Mouse (Mus musculus): ENCODE data around the gene Nrxn1.

Nrxn1 gene

DNA sequence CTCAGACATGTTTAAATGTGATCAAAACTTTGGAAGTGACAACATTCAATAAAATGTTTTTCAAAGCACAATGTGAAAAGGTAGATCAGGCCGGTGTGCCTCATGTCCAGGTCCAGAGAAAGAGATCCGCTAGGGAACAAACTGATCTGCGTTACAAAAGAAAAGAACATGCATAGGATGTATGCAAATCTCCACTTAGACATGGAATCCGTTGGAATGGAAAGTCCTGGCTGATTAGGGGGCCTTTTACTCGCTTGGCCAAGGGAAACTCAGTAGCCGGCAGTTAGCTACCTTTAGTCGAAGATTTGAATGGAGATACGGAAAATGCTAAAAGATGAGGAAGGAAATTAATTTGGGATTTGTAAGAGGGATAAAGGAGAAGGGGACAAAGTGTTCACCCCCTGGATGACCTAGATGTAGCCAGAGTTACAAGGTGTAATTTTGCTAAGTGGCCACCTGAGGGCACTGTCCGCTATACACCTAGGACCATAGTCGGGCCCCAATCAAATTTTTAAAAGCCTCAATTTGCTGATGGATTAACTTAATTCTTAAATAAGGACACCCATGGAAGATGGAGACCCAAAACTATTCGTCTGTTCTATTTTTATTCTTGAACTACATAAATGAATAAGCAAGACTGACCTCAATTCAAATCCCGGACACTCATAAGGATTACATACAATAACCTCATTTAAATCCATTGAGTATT lies 508.9 kb downstream of the Nrxn1 start:
- in situ Hi-C loops (cut with MboI, MseI), result no loop called here

- in situ Hi-C loops (cut with MboI, MseI), result no loop called here
Observed at GRCm38 (mm10) chr17:90583196-90583595, 509.7 kb downstream of the Nrxn1 start.

DNA sequence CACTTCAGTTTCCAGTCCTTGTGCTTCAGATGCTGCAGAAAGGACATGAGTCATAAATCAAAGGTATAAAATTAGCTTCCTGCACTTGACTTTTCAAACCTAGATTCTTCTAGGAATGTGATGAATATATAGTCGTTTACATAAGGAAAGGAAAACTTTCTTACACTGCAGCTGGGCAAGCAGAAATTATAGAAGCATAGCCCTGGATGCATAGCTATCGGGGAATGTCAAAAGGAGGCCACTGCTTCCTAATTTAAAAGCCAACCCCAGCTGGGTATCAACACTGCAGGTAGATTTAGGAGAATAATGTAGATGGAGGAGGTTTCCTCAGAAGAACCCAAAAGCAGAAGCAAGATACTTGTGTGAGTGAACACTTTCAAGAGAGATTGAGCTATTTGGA lies 523.0 kb downstream of the Nrxn1 start:
- in situ Hi-C loops (cut with MboI, MseI), result loop anchor here in 1 of 2 experiments (10.0 kb wide), 1 partner anchor 1615 kb away; no protein-coding TSS in a partner anchor

DNA sequence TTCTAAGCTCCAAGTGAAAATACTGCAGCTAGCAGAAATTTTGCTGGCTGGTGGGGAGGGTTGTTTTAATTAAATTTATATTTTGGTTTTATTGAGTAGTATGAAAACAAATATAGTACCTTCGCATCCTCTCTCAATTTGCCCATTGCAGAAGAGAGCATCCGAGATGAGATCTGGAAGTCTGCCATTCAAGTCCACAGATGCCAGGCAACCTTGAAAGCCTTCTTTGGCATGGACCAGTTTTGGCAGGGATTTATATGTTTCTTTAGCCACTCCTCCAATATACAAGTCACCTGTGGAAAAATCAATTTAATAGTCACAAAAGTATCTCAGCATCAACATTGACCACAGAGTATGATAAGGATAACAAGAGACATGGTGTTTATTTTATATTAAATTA lies 527.7 kb downstream of the Nrxn1 start:
- in situ Hi-C loops (cut with MboI, MseI), result no loop called here

DNA sequence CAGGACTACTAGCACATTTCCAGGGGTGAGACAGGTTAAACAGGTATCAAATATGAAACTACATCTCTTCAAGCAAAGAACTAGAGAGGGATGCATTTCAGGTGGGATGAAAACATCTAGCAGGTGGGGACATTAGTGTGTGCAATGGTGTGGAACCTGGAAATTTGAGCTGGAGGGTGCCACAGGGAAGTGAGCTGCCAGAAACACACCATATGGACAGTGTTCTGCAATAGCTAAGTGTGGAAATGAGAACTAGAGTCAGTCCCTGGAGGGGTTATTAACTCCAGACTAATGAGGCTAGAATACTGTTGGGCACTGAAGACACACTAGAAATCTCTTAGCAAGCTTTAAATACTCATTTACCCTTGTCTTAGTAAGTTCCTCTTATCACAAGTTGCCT lies 536.5 kb downstream of the Nrxn1 start:
- in situ Hi-C loops (cut with MboI, MseI), result no loop called here

GRCm38 (mm10) chr17:90550415-90550814 lies 542.5 kb downstream of the Nrxn1 start:
- in situ Hi-C loops (cut with MboI, MseI), result no loop called here

DNA sequence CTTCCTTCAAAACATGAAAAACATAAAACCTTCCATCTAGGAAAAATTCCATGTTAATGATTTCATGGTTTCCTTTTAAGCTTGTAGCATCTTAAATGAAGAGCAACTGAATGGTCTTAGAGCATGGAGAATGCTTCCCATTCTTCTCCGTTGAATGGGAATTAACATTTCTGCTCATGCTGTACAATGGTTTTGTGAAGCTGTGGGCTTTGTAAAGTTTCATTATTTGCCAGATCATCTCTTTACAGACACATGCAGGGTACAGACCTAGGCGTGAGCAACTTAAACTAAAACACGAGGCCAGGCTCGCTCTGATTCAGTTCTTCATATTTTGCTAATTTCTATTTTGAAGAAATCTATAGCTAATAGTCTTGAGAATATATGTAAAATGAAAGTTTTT lies 546.1 kb downstream of the Nrxn1 start:
- in situ Hi-C loops (cut with MboI, MseI), result no loop called here

- in situ Hi-C loops (cut with MboI, MseI), result no loop called here
Observed at GRCm38 (mm10) chr17:90544639-90545259, 548.1 kb downstream of the Nrxn1 start.

DNA sequence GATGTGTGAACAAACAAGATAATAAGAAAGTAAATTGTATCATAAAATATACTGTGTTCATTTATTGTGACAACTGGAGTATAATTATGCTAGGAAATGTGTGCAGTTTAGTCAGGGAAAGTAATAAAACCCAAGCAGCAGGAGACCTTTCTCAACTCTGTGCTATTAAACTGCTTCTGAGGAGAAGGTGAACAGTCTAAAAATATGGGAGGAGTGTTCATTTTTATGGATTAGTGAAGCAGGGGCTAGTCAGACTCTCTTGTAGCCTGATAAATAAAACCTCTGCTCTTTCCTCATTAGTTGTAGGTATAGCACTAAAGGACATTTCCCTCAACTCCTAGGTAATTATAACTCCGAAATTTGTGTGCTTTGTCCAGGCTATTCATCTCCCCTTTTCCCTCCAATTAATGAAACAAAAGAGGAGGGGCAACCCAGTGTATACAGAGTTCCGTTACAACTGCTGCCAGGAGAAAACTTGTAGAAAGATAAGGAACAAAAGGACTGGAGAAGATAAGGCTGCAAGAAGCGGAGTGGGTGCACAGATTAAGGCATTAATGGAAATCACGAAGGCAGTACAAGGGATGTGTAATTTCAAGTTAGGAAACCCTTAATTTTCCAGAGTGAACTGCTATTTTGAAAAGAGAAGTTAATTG lies 548.8 kb downstream of the Nrxn1 start:
- in situ Hi-C loops (cut with MboI, MseI), result no loop called here

DNA sequence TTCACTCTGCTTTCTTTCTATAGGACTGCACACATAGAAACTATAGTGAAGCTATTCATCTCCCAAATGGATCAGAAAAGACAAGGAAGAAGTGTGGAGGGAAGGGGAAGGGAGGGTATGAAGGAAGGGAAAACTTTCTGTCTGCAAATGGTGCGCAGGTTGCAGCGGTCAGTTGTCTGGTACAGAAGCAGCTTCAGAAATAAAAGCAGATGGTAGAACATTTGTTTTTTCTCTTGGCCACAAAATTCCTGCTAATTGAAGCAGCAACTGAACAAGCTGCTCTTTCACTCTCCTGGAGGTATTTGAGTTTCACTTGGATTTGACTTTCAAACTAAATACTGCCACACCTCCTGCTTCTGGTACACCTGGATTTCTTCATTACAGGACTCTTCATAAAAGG lies 561.4 kb downstream of the Nrxn1 start:
- in situ Hi-C loops (cut with MboI, MseI), result no loop called here

DNA sequence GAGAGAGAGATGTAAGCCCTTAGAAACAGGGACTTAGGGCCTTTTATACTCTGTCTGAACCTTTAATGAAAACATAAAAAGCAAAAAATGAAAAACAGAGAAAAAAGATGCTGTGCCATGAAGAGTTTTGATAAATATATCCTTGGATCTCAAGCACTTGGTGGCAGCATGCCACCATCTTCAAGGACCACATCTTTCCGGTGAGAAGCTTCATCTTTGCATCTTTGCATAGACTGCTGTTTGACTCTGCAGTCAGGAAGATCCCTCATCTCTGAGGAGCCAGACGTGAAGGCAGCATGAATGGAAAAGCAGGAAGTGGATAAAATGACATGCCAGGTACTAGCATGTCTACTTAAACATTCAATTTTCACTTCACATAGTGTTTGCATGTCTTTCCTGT lies 586.8 kb downstream of the Nrxn1 start:
- in situ Hi-C loops (cut with MboI, MseI), result loop anchor here (5.0 to 25.0 kb wide), 3 partner anchors 1544 to 1849 kb away; no protein-coding TSS in a partner anchor

- in situ Hi-C loops (cut with MboI, MseI), result loop anchor here in 1 of 2 experiments (25.0 kb wide), 1 partner anchor 1542 kb away; no protein-coding TSS in a partner anchor
Observed at GRCm38 (mm10) chr17:90503999-90504398, 588.9 kb downstream of the Nrxn1 start.

- in situ Hi-C loops (cut with MboI, MseI), result loop anchor here in 1 of 2 experiments (25.0 kb wide), 1 partner anchor 1539 kb away; no protein-coding TSS in a partner anchor
Observed at GRCm38 (mm10) chr17:90501023-90501675, 591.7 kb downstream of the Nrxn1 start.

DNA sequence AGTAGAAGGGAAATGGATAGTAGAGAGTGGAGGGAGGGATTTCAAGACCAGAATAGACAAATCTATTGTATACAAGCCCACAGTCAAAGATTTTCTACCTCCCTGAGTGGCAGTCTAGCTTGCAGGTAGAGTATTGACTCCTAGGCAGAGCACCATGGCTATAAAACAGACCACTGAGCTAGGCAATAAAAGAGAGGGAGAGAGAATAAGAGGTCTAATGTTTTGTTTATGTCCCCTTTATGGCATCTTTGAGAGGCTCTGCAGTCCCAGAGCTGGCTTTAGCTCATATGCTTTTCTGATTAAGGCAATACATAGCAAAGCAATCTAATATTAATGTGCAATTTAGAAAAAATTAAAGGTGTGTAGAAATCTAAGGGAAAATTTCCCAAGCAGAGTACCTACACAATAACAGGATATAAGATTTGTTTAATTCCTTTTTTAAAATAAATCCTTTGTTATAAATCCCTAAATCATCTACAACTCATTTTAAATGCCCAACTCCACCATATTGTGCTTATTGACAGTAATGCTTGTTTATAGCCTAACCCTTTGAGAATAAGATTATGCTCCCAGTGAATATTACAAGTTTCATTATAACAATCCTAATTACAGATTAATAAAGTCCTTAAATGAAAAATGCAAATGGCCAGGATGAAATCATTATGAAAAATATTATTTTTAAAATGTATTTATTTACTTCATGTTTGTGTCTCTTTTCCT lies 613.2 kb downstream of the Nrxn1 start:
- in situ Hi-C loops (cut with MboI, MseI), result loop anchor here in 1 of 2 experiments (10.0 to 25.0 kb wide), 2 partner anchors 842 to 1825 kb away; no protein-coding TSS in a partner anchor

GRCm38 (mm10) chr17:90456748-90457147 lies 636.1 kb downstream of the Nrxn1 start:
- in situ Hi-C loops (cut with MboI, MseI), result no loop called here

DNA sequence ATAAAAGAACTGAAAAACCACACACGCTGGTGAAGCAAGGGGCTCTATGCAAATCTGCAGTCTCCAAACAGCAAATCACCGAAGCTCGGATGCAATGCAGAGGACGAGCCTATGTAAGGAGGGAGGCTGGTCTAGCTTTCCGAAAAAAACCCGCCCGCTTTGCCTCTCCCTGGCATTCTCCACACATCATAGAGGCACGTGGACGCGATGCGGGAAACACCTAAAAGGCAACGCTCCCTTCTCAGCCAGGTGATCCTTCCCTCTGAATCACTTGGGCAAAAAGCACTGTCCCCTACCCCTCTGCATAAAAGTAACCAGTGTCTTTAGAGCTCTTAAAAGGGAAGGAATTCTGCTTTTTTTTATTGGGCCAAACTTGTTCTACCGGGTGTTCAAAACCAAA lies 637.0 kb downstream of the Nrxn1 start:
- in situ Hi-C loops (cut with MboI, MseI), result no loop called here

- in situ Hi-C loops (cut with MboI, MseI), result no loop called here
Observed at GRCm38 (mm10) chr17:90455409-90455775, 637.5 kb downstream of the Nrxn1 start.

DNA sequence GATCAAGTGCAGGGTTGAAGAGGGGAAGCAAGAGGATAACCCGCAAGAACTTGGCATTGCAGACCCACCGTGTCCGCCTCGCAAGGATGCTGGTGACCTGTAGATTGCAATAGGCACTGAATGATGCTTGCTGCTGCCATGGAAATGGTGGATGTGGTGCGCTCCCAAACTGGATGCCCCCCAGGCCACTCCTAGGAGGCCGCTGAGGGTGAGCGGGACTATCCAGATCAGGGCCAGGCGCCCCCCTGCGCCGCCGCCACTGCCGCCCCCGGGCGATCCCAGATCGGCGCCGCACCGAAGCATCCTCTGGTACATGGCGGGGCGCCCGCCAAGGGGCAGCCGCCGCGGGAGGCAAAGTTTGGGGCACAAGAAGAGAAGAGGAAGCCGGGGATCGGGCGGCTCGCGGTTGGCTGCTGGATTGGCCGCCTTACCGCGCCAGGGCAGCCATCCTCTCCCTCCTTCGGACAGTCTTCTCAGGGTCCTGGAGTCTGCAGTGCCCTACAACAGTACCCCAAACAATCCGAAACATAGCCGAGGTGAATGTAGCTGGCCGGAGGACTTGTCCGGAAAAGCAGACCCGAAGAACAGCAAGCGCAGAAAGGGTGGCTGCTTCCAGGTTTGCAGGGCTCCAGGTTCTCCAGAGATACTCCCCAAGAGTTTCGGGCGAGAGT lies 638.0 kb downstream of the Nrxn1 start:
- in situ Hi-C loops (cut with MboI, MseI), result no loop called here

DNA sequence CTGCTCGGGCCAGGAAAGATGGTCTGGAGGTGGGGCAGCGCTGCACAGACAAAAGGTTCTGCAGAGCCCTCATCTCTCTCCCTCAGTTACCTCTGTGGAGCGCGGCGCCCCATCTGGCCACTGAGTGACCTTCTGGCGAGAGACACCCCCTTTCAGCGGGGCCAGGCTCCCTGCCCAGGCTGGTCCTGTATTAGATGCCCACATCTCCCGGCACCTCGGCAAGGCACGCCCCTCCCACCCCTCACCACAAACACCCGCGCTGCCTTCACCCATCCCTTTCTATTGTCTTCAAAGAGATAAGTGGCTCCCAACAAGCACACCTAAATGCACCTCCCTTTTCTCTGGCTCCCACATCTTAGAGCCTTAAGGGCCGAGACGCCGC lies 638.5 kb downstream of the Nrxn1 start:
- in situ Hi-C loops (cut with MboI, MseI), result no loop called here

DNA sequence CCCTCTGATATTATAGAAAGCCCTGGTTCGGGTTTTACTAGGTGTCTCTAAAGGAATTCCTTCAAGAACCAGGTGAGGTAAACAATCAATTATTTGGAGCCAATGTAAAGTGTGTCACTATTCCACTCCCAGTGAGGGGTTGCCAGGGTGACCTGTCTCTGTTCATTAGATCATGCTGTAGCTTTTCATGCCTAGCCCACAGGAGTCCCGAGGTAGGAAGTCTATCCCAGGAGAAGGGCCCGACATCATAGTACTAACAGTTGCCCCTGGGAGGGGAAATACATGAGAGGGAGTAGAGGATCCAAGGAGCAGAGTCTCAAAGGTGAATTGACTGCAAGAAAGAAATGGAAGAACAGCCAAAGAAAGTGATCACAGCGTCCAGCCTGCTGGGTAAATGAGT lies 639.6 kb downstream of the Nrxn1 start:
- in situ Hi-C loops (cut with MboI, MseI), result no loop called here

- in situ Hi-C loops (cut with MboI, MseI), result no loop called here
Observed at GRCm38 (mm10) chr17:90452770-90453169, 640.1 kb downstream of the Nrxn1 start.
